Mouse (Mus musculus) ES-Bruce4 (cell line): Measurements from ENCODE around the gene Aanat. TPM values are rescaled to one million over a fixed set of nuclear protein-coding genes. Genes with fewer than 3 reads are reported as not detected.

Experiments
- H3K27ac ChIP-seq: 2 replicates; pipeline ENCODE4 v1.5.1; 2012; ENCODE audit warnings: low read length, inconsistent platforms; ENCODE audit not compliant: insufficient read depth
- H3K27me3 ChIP-seq: 2 replicates; pipeline ENCODE4 v1.6.1; 2012; ENCODE audit warnings: mild to moderate bottlenecking, low read length, inconsistent platforms; ENCODE audit not compliant: control insufficient read depth, poor library complexity, insufficient read depth, severe bottlenecking
- H3K36me3 ChIP-seq: 2 replicates; pipeline ENCODE4 v1.6.1; 2012; ENCODE audit warnings: inconsistent platforms, mild to moderate bottlenecking, low read length, moderate library complexity; ENCODE audit not compliant: control insufficient read depth, poor library complexity, insufficient read depth, severe bottlenecking
- H3K4me1 ChIP-seq: one replicate; pipeline ENCODE4 v1.8.1; 2011; ENCODE audit warnings: low read length; ENCODE audit not compliant: control insufficient read depth, insufficient read depth
- H3K4me3 ChIP-seq: 2 replicates; pipeline ENCODE4 v1.5.1; 2011; ENCODE audit warnings: low read depth, mild to moderate bottlenecking, low read length
- H3K9ac ChIP-seq: 2 replicates; pipeline ENCODE4 v1.6.1; 2012; ENCODE audit warnings: low read depth, mild to moderate bottlenecking, inconsistent platforms; ENCODE audit not compliant: poor library complexity, severe bottlenecking
- H3K9me3 ChIP-seq: replicated peaks from 2 replicates; pipeline ENCODE4 v1.6.1; 2012; ENCODE audit warnings: mild to moderate bottlenecking, low read length, inconsistent platforms; ENCODE audit not compliant: control insufficient read depth, poor library complexity, insufficient read depth, severe bottlenecking
- CTCF ChIP-seq: IDR thresholded peaks from one replicate; pipeline ENCODE4 v1.8.1; 2011; ENCODE audit warnings: low read depth, low read length
- EP300 ChIP-seq: IDR thresholded peaks from 2 replicates; pipeline ENCODE4 v1.6.1; 2011; ENCODE audit warnings: low read depth, low read length; ENCODE audit not compliant: insufficient read depth
- POLR2A ChIP-seq: IDR thresholded peaks from one replicate; pipeline ENCODE4 v1.8.1; 2011; ENCODE audit warnings: low read length; ENCODE audit not compliant: insufficient read depth
- polyA plus RNA-seq: library from polyadenylated mRNA; stranded (reverse); fragments of >200 nt; gene quantifications from 2 replicates; pipeline ENCODE4 v1.2.4, GENCODE M21; 2011; ENCODE audit warnings: low read depth; ENCODE audit not compliant: missing spikeins, insufficient read depth, insufficient read length

Gene Aanat
- polyA plus RNA-seq, 1 experiment: not detected

DNA sequence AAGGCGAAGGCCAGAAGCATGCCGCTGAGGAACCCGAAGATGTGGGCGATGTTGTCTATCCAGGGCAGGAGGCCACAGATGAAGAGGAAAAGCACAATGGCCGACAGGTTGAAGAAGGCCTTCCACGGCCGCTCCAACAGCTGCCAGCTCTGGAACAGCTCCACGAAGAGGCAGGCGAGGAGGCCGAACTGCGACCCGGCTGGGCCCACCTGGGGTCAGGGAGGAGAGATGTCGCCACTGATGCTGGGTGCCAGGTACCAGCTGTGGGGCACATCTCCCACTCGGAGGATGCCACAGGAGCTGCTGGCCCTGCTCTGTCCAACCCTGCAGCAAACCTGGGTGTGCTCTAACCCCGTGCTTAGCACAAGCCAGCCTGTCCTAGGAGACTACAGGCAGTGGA, 13.0 kb downstream of the Aanat start:
- H3K4me3 ChIP-seq: no peak overlapping the region
- H3K9me3 ChIP-seq: no peaks in the 10 kb centered on the region
- peaks cover 13% of the 10 kb centered on the region; the same call in 1 of the 2 replicates for H3K36me3 ChIP-seq
- H3K4me1 ChIP-seq: no peaks in the 10 kb centered on the region
- no peak overlapping the region for H3K27ac ChIP-seq
- no peaks in the 10 kb centered on the region for H3K27me3 ChIP-seq
- TF ChIP-seq POLR2A: no peak
- no peak for TF ChIP-seq EP300
- no peak for TF ChIP-seq CTCF
- no peak overlapping the region for H3K9ac ChIP-seq

- Histone ChIP-seq H3K27me3 (no peaks in the 10 kb centered on the region), H3K4me3 (no peak overlapping the region), H3K36me3 (peaks cover 13% of the 10 kb centered on the region; the same call in 1 of the 2 replicates), H3K9ac (no peak overlapping the region), H3K27ac (no peak overlapping the region), H3K9me3 (no peaks in the 10 kb centered on the region), H3K4me1 (no peaks in the 10 kb centered on the region)
- TF ChIP-seq CTCF: no peak
- TF ChIP-seq POLR2A: no peak
Measured at GRCm38 (mm10) chr11:116601166-116601565, 14.9 kb downstream of the Aanat start.

DNA sequence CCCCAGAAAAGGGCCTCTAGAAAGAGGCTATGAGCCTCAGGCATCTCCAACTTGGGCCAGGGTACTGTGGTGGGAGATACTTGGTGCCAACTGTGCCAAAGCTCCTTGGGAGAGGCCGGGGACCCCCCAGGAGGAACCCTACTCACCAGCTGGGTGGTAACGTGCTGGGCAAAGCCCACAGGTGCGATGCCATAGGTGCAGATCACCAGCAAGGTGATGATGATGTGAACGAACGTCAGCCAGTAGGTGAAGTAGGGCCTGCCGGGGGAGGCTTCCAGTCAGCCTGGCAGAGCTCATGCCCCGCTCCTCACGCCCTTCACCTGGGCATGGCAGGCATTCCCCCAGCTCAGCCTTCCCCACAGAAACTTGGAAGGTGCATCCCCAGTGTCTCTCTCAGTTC, 15.8 kb downstream of the Aanat start:
- no peak overlapping the region for H3K27ac ChIP-seq
- H3K9me3 ChIP-seq: no peaks in the 10 kb centered on the region
- TF ChIP-seq POLR2A (no peak), CTCF (no peak), EP300 (no peak)
- peaks cover 13% of the 10 kb centered on the region; the same call in 1 of the 2 replicates for H3K36me3 ChIP-seq
- H3K9ac ChIP-seq: no peak overlapping the region
- no peak overlapping the region for H3K4me3 ChIP-seq
- H3K4me1 ChIP-seq: no peaks in the 10 kb centered on the region
- H3K27me3 ChIP-seq: no peaks in the 10 kb centered on the region

- Histone ChIP-seq H3K4me1 (peaks cover 3% of the 10 kb centered on the region), H3K4me3 (no peak overlapping the region), H3K27me3 (no peaks in the 10 kb centered on the region), H3K9ac (no peak overlapping the region), H3K9me3 (no peaks in the 10 kb centered on the region), H3K36me3 (peaks cover 13% of the 10 kb centered on the region; the same call in 1 of the 2 replicates), H3K27ac (no peak overlapping the region)
- TF ChIP-seq CTCF: peak; percentile 75
- no peak for TF ChIP-seq EP300
Measured at GRCm38 (mm10) chr11:116603339-116603738, 17.1 kb downstream of the Aanat start.

DNA sequence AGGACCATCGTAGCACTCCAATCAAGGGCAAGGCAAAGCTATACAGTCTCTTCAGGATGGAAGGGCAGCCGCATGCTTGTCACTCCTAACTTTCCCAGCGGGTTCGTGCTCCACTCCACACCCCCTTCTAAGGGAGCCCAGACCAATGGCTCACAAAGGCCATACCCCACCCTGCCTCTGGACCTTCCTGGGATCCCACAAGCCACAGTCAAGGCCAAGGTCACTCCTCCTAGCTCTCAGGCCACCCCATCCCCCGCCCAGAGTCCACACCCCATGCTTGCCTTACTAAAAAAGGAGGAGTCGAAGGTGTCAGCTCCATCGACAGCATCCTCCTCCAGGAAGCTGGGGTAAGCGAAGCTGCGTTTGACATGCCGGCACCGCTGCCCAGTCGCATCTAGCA, 17.9 kb downstream of the Aanat start:
- H3K9me3 ChIP-seq: no peaks in the 10 kb centered on the region

GRCm38 (mm10) chr11:116607717-116608116, 21.5 kb downstream of the Aanat start:
- Histone ChIP-seq H3K27ac (no peak overlapping the region), H3K27me3 (no peaks in the 10 kb centered on the region), H3K4me1 (peaks cover 3% of the 10 kb centered on the region), H3K9ac (no peak overlapping the region), H3K9me3 (no peaks in the 10 kb centered on the region), H3K36me3 (0 out of 2 replicates have a peak, but pooled peaks cover 4% of the 10 kb centered on the region), H3K4me3 (no peak overlapping the region)
- TF ChIP-seq EP300 (no peak), CTCF (no peak), POLR2A (no peak)

More for the DNA sequence above, 17.9 kb downstream of the Aanat start:
- TF ChIP-seq POLR2A (no peak), EP300 (no peak), CTCF (no peak)
- H3K36me3 ChIP-seq: peaks cover 13% of the 10 kb centered on the region; the same call in 1 of the 2 replicates
- peaks cover 3% of the 10 kb centered on the region for H3K4me1 ChIP-seq
- H3K27ac ChIP-seq: no peak overlapping the region
- no peaks in the 10 kb centered on the region for H3K27me3 ChIP-seq
- no peak overlapping the region for H3K9ac ChIP-seq
- H3K4me3 ChIP-seq: no peak overlapping the region
